Mouse (Mus musculus) embryo, embryonic 10 days (tissue): ENCODE measurements around the gene Gm10229.
"Not testable (repeated sequence)": the region's sequence is repeated elsewhere in the genome, so short reads cannot be mapped to it uniquely, and the experiment has no call there.

Source experiments
- DNase-seq: peaks from one replicate; pipeline ENCODE4 v3.0.0-alpha.2; 2015; ENCODE audit warnings: low spot score

Gm10229 gene

GRCm38 (mm10) chr16:89014984-89015383 is at the start of gene Gm10229:
Gene Gm10229, plus strand, starts transcription at chr16:89015284.
- not testable (repeated sequence) for DNase-seq

- no peak for DNase-seq
Observed at GRCm38 (mm10) chr16:89010659-89011058, 4.4 kb upstream of the Gm10229 start, which contains the start of gene Krtap22-2. Gene Krtap22-2, minus strand, starts transcription at chr16:89010759.

GRCm38 (mm10) chr16:89013973-89014372 is 1.1 kb upstream of the Gm10229 start:
- DNase-seq: no peak

- DNase-seq: not testable (repeated sequence)
Observed at GRCm38 (mm10) chr16:89031399-89031798, 16.3 kb downstream of the Gm10229 start, which contains the start of gene Krtap6-1. Gene Krtap6-1, plus strand, starts transcription at chr16:89031699.

GRCm38 (mm10) chr16:89041372-89041771 is 26.3 kb downstream of the Gm10229 start, which contains the start of gene Gm10228:
Gene Gm10228, minus strand, starts transcription at chr16:89041472.
- DNase-seq: not testable (repeated sequence)

GRCm38 (mm10) chr16:89047783-89048182 is 32.7 kb downstream of the Gm10229 start, which contains the start of gene Krtap6-5:
Gene Krtap6-5, minus strand, starts transcription at chr16:89047883.
- DNase-seq: no peak

GRCm38 (mm10) chr16:89063902-89064301 is 48.8 kb downstream of the Gm10229 start, which contains the start of gene 1110025L11Rik:
Gene 1110025L11Rik, minus strand, starts transcription at chr16:89064002.
- not testable (repeated sequence) for DNase-seq
